Mouse (Mus musculus) c-Kit-negative CD71-positive TER-119-positive erythroid progenitor cells, embryonic 14.5 days (primary cell): ENCODE results near the gene Arvcf.

Experiments
- DNase-seq: peaks from one replicate; pipeline ENCODE4 v3.0.0-alpha.2; 2013; ENCODE audit warnings: low read depth, low spot score

The Arvcf gene

GRCm38 (mm10) chr16:18388583-18389435 lies 40.8 kb downstream of the Arvcf start:
- no peak for DNase-seq

GRCm38 (mm10) chr16:18390399-18390798 lies 42.4 kb downstream of the Arvcf start:
- DNase-seq, result no peak

GRCm38 (mm10) chr16:18391127-18391526 lies 43.1 kb downstream of the Arvcf start:
- DNase-seq, result no peak

GRCm38 (mm10) chr16:18391728-18392127 lies 43.7 kb downstream of the Arvcf start:
- no peak for DNase-seq

- DNase-seq, result peak; percentile 81
Observed at GRCm38 (mm10) chr16:18392469-18393426, 44.8 kb downstream of the Arvcf start.

GRCm38 (mm10) chr16:18393595-18393994 lies 45.6 kb downstream of the Arvcf start:
- DNase-seq, result no peak

GRCm38 (mm10) chr16:18394056-18394455 lies 46.1 kb downstream of the Arvcf start:
- DNase-seq, result no peak

GRCm38 (mm10) chr16:18394777-18395619 lies 47.0 kb downstream of the Arvcf start:
- DNase-seq, result no peak

GRCm38 (mm10) chr16:18395620-18396036 lies 47.6 kb downstream of the Arvcf start:
- no peak for DNase-seq

GRCm38 (mm10) chr16:18396201-18396600 lies 48.2 kb downstream of the Arvcf start:
- no peak for DNase-seq

- no peak for DNase-seq
Observed at GRCm38 (mm10) chr16:18396791-18397621, 49.0 kb downstream of the Arvcf start.

- no peak for DNase-seq
Observed at GRCm38 (mm10) chr16:18400028-18400427, 52.0 kb downstream of the Arvcf start.

- DNase-seq, result no peak
Observed at GRCm38 (mm10) chr16:18400472-18401216, 52.7 kb downstream of the Arvcf start.

- DNase-seq, result no peak
Observed at GRCm38 (mm10) chr16:18403285-18403684, 55.3 kb downstream of the Arvcf start.

- DNase-seq, result no peak
Observed at GRCm38 (mm10) chr16:18405091-18405854, 57.3 kb downstream of the Arvcf start.

GRCm38 (mm10) chr16:18405876-18406275 lies 57.9 kb downstream of the Arvcf start:
- no peak for DNase-seq

GRCm38 (mm10) chr16:18406293-18406692 lies 58.3 kb downstream of the Arvcf start:
- no peak for DNase-seq

GRCm38 (mm10) chr16:18407912-18408311 lies 59.9 kb downstream of the Arvcf start:
- no peak for DNase-seq

GRCm38 (mm10) chr16:18409776-18410175 lies 61.8 kb downstream of the Arvcf start:
- DNase-seq, result no peak
